Mouse (Mus musculus): ENCODE measurements around the gene Pik3ip1.

DNA sequence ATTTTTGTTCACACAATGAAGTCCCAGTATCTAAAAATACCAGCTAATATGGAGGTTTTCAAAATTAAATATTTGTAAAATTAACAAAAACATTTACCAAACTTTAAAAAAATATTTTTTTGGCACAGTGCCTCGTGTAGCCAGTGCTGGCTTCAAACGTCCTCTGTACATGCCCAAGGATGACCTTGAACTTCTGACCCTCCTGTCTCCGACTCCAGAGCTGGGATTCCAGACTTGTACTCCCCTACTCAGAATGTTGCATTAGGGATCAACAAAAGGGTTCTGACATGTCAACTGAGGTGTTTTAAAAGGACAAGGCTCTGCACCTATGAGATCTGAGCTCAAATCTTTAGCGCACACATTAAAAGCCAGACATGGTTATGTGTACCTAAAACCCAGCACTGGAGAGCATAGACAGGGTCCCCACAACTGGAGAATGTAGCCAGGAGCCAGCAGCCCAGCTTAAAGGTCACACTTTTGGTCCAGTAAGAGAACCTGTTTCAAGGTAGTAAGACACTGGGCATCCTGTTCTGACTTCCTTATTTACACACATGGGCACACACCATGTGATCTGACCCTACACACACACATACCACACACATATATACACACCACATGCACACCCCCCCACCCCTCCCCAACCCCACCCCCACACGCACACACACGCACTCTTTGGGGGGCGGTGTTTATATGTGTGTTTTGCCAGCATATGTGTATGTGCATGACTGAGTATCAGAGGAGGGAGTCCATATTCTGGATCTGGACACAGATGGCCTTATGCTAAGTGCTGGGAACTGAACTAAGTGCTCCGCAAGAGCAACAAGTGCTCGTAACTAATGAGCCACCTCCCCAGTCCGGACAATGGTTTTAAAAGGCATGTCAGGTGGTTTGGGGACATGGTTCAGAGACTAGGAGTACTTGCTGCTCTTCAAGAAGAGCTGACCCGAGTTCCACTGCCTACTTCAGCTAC is 1.1 kb upstream of the Pik3ip1 start:
- no peak for TF ChIP-seq MYOD1 (IDR thresholded peaks at IDR 0.05; ENCODE audit: control insufficient read depth in 1 of 3, insufficient read length in 2 of 3, low read depth in 2 of 3)
- no peak for TF ChIP-seq POLR2A (IDR thresholded peaks at IDR 0.05; ENCODE audit: insufficient read length, low read depth)
- TF ChIP-seq E2F4 (IDR thresholded peaks at IDR 0.05; ENCODE audit: insufficient read depth): no peak
- TF ChIP-seq TCF3 (IDR thresholded peaks at IDR 0.05; ENCODE audit: insufficient read length, low read depth): no peak

All from myocyte (in vitro differentiated cells).